Mouse (Mus musculus): ENCODE results near the gene Slc30a9. TPM values are rescaled to one million over a fixed set of nuclear protein-coding genes. Genes with fewer than 3 reads are reported as not detected.

The Slc30a9 gene
- polyA plus RNA-seq (2015; fragmentation: Nextera tagmentation; extraction: Ambion mirVana) = 78.7 and 86.2 TPM in 2 replicates

DNA sequence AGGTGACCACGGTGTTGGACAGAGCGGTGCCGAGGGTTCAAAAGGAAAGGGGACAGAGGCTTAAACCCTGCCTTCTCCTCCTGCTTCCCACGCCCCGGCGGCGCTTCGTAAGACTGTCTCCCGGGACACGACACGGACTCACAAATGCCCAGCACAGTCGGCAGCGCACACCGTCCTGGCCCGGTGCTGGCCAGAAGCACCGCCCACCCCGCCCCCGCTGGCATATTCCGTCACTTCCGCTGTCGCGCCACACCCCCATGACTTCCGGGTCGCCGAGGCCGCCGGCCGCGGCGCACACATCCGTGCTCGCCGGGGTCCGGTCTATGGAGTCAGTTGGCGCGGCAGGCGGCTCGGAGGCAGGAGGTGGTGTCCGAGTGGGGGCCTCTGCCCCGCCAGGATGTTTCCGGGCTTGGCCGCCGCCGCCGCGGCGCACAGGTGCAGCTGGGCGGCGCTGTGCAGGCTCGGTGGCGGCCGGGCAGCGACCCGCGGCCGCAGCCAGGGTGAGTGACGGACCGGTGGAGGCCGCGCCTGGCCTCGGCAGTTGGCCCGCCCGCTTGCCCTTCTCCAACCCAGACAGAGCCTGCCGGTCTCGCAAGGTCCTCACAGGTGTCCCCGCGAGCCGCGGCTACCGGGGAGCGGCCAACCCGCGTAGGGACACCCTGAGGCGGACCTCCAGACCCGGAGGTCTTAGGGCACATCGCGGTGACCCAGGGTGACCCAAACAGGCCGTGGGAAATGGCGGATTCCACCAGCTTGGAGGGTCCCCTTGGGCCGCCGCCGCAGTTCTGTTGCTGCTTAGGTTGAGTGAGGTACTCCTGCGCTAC lies at the start of gene Slc30a9:
Slc30a9 (plus strand) TSS at position 258 of the 824 bp plus-strand sequence.
- peak within 1 kb of the TSS; percentile 100 for H3K4me3 ChIP-seq (ENCODE audit: low read length)
- H3K9ac ChIP-seq (ENCODE audit: low read length) = peak within 1 kb of the TSS; percentile 97
- H3K9me3 ChIP-seq (ENCODE audit: control insufficient read depth, low read length) = no peaks in the 10 kb centered on the region
- H3K36me3 ChIP-seq (ENCODE audit: control insufficient read depth, insufficient read depth, low read length) = no peaks in the 10 kb centered on the region; the same call in 1 of the 2 replicates
- ATAC-seq (ENCODE audit: low read depth) = peak; percentile 99
- H3K27me3 ChIP-seq (ENCODE audit: control insufficient read depth, insufficient read depth, low read depth, low read length) = no peaks in the 10 kb centered on the region
- H3K4me1 ChIP-seq (replicated peaks; ENCODE audit: control insufficient read depth, insufficient read depth, low read length) = peaks cover 8% of the 10 kb centered on the region
- under 1% methylated on average over 64 of the region's 83 CpGs for WGBS
- peak within 1 kb of the TSS; percentile 77 for H3K27ac ChIP-seq (ENCODE audit: low read length)
- H3K4me2 ChIP-seq (ENCODE audit: low read depth, low read length) = peak within 1 kb of the TSS; percentile 84

DNA sequence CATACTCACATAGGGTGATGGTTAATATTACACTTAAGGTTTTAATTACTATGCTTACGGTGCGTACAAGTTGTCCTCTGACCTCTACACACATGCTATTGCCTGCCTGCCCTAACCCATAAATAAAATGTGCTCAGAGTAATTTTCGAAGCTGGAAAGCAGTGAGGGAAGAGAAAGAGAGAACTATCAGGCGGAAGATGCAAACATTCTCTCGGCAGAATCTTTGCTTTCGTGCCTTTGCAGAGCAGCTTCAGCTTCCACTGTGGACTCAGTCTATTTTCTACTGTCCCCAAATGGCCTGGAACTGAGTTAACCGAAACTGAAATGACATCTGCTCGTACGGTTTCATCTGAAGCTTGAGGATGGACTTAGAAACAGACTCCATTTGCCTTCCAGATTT lies 48.3 kb upstream of the Slc30a9 start:
- no peak overlapping the region for H3K27ac ChIP-seq (ENCODE audit: low read length)
- no peak overlapping the region for H3K9ac ChIP-seq (ENCODE audit: low read length)
- H3K4me2 ChIP-seq (ENCODE audit: low read depth, low read length) = no peak overlapping the region
- peaks cover 9% of the 10 kb centered on the region for H3K4me1 ChIP-seq (replicated peaks; ENCODE audit: control insufficient read depth, insufficient read depth, low read length)
- H3K4me3 ChIP-seq (ENCODE audit: low read length) = no peak overlapping the region
- 79% methylated on average over 9 of the region's 9 CpGs for WGBS
- ATAC-seq (ENCODE audit: low read depth) = no peak
- H3K36me3 ChIP-seq (ENCODE audit: control insufficient read depth, insufficient read depth, low read length) = no peaks in the 10 kb centered on the region
- H3K27me3 ChIP-seq (ENCODE audit: control insufficient read depth, insufficient read depth, low read depth, low read length) = no peaks in the 10 kb centered on the region
- no peaks in the 10 kb centered on the region for H3K9me3 ChIP-seq (ENCODE audit: control insufficient read depth, low read length)

DNA sequence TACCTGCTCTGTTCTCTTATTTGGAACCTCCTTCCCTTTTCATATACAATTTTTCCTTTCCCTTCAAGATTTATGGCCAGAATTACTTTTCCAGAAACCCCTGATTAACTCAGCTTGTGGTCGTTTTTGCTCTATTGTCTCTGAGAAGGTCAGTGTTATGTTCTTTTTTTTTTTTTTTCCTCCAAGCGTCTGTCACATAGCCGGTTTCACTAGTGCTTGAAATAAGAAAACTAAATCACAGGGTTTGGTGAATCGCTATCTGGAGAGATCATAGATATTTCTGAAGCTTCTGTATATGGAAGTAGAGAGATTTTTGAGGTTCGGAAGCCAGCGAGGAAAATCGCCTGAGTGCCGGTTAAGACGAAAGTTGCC lies 46.6 kb upstream of the Slc30a9 start:
- no peaks in the 10 kb centered on the region for H3K27me3 ChIP-seq (ENCODE audit: control insufficient read depth, insufficient read depth, low read depth, low read length)
- under 1% methylated on average over 9 of the region's 9 CpGs for WGBS
- H3K9me3 ChIP-seq (ENCODE audit: control insufficient read depth, low read length) = no peaks in the 10 kb centered on the region
- peak overlapping the region; percentile 67 for H3K9ac ChIP-seq (ENCODE audit: low read length)
- H3K36me3 ChIP-seq (ENCODE audit: control insufficient read depth, insufficient read depth, low read length) = peaks cover 12% of the 10 kb centered on the region
- H3K4me3 ChIP-seq (ENCODE audit: low read length) = peak overlapping the region; percentile 76
- peaks cover 9% of the 10 kb centered on the region for H3K4me1 ChIP-seq (replicated peaks; ENCODE audit: control insufficient read depth, insufficient read depth, low read length)
- H3K27ac ChIP-seq (ENCODE audit: low read length) = no peak overlapping the region
- peak; percentile 8; the same call in 1 of the 2 replicates for ATAC-seq (ENCODE audit: low read depth)
- peak overlapping the region; percentile 67 for H3K4me2 ChIP-seq (ENCODE audit: low read depth, low read length)

DNA sequence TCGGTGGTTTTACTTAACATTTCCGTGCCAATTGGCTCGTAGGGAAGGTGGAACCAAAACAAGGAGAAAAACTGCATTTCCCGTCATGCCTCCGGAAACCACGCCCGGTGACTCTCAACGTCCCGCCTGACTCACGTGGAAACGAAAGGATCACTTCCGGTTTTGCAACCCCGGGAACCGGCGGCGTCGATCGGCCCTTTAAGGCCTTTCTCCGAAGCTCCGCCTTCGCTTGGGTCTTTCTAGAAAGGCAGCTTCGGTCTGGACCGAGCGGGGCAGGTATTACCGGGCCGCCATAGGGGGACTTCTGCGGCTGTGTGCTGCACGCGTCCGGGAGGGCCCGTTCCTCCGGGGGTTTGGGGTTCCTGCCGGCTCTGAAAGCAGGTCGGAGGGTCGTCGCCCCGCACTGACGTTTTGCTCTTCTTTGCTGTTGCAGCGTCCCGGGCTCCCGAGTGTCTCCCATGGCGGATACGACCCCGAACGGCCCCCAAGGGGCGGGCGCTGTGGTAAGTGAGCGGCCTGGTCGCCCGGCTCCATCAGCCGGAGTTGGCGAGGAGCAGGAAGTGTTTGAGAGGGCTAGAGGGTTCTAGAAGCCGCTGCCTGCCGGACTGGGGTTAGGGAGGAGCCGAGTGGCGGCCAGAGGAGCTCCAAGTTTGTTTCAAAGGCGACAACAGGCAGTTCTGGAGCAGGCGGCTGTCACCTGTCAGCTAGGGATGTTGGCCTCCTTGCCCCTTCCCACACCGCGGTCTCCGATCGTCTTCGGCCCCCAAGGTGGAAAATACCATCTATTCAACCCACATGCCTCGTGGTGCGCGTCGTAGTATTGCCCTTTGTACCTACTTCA lies 46.0 kb upstream of the Slc30a9 start, which contains the start of gene Tmem33:
Tmem33 (plus strand) TSS at position 35 of the 841 bp plus-strand sequence.
- Histone ChIP-seq H3K4me3 (ENCODE audit: low read length) (peak within 1 kb of the TSS; percentile 76), H3K4me1 (replicated peaks; ENCODE audit: control insufficient read depth, insufficient read depth, low read length) (peaks cover 9% of the 10 kb centered on the region), H3K9me3 (ENCODE audit: control insufficient read depth, low read length) (no peaks in the 10 kb centered on the region), H3K27me3 (ENCODE audit: control insufficient read depth, insufficient read depth, low read depth, low read length) (no peaks in the 10 kb centered on the region), H3K27ac (ENCODE audit: low read length) (peak within 1 kb of the TSS; percentile 83), H3K36me3 (ENCODE audit: control insufficient read depth, insufficient read depth, low read length) (peaks cover 18% of the 10 kb centered on the region), H3K4me2 (ENCODE audit: low read depth, low read length) (peak within 1 kb of the TSS; percentile 67), H3K9ac (ENCODE audit: low read length) (peak within 1 kb of the TSS; percentile 81)
- under 1% methylated on average over 67 of the region's 67 CpGs for WGBS
- ATAC-seq (ENCODE audit: low read depth) = peak; percentile 95

DNA sequence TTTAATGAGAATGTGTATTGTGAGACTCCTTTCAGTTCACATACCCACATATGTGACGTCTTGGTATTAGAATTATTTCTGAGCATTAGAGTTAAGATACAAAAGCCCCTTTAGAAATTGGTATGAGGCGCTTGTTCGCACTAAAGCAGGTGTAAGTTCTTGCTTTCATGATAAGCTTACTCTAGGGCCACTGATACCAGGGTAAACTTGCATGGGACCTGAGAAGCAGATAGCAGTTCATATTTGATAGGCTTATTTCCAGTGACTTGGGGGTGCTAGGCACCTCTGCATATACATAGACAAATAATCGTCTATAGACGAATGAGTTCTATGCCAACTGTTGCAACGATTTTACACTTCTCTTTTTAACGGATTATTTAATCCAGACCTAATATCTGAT lies 43.8 kb upstream of the Slc30a9 start:
- Histone ChIP-seq H3K4me3 (ENCODE audit: low read length) (no peak overlapping the region), H3K4me1 (replicated peaks; ENCODE audit: control insufficient read depth, insufficient read depth, low read length) (peaks cover 9% of the 10 kb centered on the region), H3K4me2 (ENCODE audit: low read depth, low read length) (no peak overlapping the region), H3K9me3 (ENCODE audit: control insufficient read depth, low read length) (no peaks in the 10 kb centered on the region), H3K36me3 (ENCODE audit: control insufficient read depth, insufficient read depth, low read length) (peaks cover 32% of the 10 kb centered on the region), H3K9ac (ENCODE audit: low read length) (no peak overlapping the region), H3K27ac (ENCODE audit: low read length) (no peak overlapping the region), H3K27me3 (ENCODE audit: control insufficient read depth, insufficient read depth, low read depth, low read length) (no peaks in the 10 kb centered on the region)
- no peak for ATAC-seq (ENCODE audit: low read depth)
- WGBS = 86% methylated on average over 7 of the region's 7 CpGs

DNA sequence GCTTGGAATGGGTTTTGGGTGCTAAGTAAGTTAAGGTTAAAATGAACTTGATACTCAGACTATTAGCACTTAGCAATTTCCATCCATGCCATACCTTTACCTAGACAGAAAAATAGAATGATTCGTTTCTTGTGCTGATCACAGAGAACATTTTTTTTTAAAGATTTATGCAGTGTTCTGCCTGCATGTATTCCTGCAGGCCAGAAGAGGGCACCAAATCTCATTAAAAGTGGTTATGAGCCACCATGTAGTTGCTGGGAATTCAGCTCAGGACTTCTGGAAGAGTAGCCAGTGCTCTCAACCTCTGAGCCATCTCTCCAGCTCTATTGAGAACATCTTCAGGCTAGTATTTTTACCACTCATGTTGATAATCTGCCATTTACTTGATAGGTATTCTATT lies 40.6 kb upstream of the Slc30a9 start:
- Histone ChIP-seq H3K4me3 (ENCODE audit: low read length) (no peak overlapping the region), H3K36me3 (ENCODE audit: control insufficient read depth, insufficient read depth, low read length) (peaks cover 40% of the 10 kb centered on the region), H3K4me2 (ENCODE audit: low read depth, low read length) (no peak overlapping the region), H3K4me1 (replicated peaks; ENCODE audit: control insufficient read depth, insufficient read depth, low read length) (peaks cover 3% of the 10 kb centered on the region; the same call in 1 of the 2 replicates), H3K9me3 (ENCODE audit: control insufficient read depth, low read length) (no peaks in the 10 kb centered on the region), H3K9ac (ENCODE audit: low read length) (no peak overlapping the region), H3K27me3 (ENCODE audit: control insufficient read depth, insufficient read depth, low read depth, low read length) (no peaks in the 10 kb centered on the region), H3K27ac (ENCODE audit: low read length) (no peak overlapping the region)
- 77% methylated on average over 1 of the region's 1 CpGs for WGBS
- no peak for ATAC-seq (ENCODE audit: low read depth)

DNA sequence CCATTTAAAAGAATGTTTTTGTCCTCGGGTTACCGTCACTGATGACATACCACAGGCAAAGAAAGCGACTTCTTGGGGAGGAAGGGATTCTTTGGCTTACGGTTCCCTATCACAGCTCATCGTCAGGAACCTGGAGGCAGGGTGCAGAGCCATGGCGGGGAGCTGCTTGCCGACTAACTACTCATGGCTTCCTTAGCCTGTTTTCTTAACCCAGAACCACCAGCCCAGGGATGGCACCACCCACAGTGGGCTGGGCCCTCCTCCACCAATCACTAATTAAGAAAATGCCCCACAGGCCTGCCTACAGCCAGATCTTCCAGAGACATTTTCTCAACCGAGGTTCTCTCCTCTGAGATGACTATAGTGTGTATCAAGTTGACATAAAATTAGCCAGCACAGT lies 37.4 kb upstream of the Slc30a9 start:
- WGBS = 92% methylated on average over 8 of the region's 8 CpGs

DNA sequence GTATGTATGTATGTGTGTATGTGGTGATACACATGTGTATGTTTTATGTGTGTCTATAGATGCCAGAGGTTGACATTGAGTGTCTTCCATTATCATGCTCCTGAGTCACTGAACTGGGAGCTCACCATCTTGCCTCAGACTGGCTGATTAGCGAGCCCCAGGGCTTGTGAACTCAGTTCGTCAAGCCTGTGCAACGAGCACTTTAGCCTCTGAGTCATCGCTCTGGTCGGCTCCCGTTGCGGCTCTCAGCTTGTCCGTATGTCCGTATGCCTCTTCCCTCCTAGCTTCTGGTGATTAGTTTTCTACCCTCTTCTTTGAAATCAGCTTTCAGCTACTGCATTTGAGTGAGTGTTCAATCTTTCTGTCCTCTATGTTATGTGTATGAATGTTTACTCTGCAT lies 27.3 kb upstream of the Slc30a9 start:
- H3K27ac ChIP-seq (ENCODE audit: low read length) = no peak overlapping the region
- H3K4me1 ChIP-seq (replicated peaks; ENCODE audit: control insufficient read depth, insufficient read depth, low read length) = no peaks in the 10 kb centered on the region
- H3K27me3 ChIP-seq (ENCODE audit: control insufficient read depth, insufficient read depth, low read depth, low read length) = no peaks in the 10 kb centered on the region
- H3K4me3 ChIP-seq (ENCODE audit: low read length) = no peak overlapping the region
- no peak for ATAC-seq (ENCODE audit: low read depth)
- peaks cover 13% of the 10 kb centered on the region for H3K36me3 ChIP-seq (ENCODE audit: control insufficient read depth, insufficient read depth, low read length)
- H3K9ac ChIP-seq (ENCODE audit: low read length) = no peak overlapping the region
- no peaks in the 10 kb centered on the region for H3K9me3 ChIP-seq (ENCODE audit: control insufficient read depth, low read length)
- no peak overlapping the region for H3K4me2 ChIP-seq (ENCODE audit: low read depth, low read length)
- WGBS = 90% methylated on average over 9 of the region's 9 CpGs

More for the DNA sequence above, 37.4 kb upstream of the Slc30a9 start:
- Histone ChIP-seq H3K27ac (ENCODE audit: low read length) (no peak overlapping the region), H3K9ac (ENCODE audit: low read length) (no peak overlapping the region), H3K27me3 (ENCODE audit: control insufficient read depth, insufficient read depth, low read depth, low read length) (no peaks in the 10 kb centered on the region), H3K4me3 (ENCODE audit: low read length) (no peak overlapping the region), H3K9me3 (ENCODE audit: control insufficient read depth, low read length) (no peaks in the 10 kb centered on the region), H3K4me1 (replicated peaks; ENCODE audit: control insufficient read depth, insufficient read depth, low read length) (no peaks in the 10 kb centered on the region), H3K4me2 (ENCODE audit: low read depth, low read length) (no peak overlapping the region), H3K36me3 (ENCODE audit: control insufficient read depth, insufficient read depth, low read length) (peaks cover 34% of the 10 kb centered on the region)
- no peak for ATAC-seq (ENCODE audit: low read depth)

DNA sequence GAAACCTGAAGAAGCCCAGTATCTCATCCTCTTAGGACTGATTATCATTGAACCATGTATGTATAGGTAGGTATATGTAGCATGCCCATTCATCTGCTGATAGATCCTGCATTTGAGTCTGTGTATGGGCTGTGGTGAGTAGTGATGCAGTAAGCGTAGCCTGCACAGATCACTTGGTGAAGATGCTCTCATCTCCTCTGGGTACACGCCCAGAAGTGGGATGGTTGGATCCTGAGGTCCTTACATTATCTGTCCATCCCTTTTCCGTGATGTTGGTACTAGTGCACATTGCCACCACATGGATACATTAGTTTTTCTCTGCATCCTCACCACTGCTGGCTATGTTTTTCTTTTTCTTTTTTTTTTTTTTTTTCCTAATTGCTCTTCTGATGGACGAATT lies 26.9 kb upstream of the Slc30a9 start:
- H3K27ac ChIP-seq (ENCODE audit: low read length) = no peak overlapping the region

More for the DNA sequence above, 26.9 kb upstream of the Slc30a9 start:
- H3K9me3 ChIP-seq (ENCODE audit: control insufficient read depth, low read length) = no peaks in the 10 kb centered on the region
- no peak overlapping the region for H3K4me2 ChIP-seq (ENCODE audit: low read depth, low read length)
- no peaks in the 10 kb centered on the region for H3K27me3 ChIP-seq (ENCODE audit: control insufficient read depth, insufficient read depth, low read depth, low read length)
- ATAC-seq (ENCODE audit: low read depth) = no peak
- peaks cover 16% of the 10 kb centered on the region for H3K36me3 ChIP-seq (ENCODE audit: control insufficient read depth, insufficient read depth, low read length)
- no peak overlapping the region for H3K4me3 ChIP-seq (ENCODE audit: low read length)
- 93% methylated on average over 4 of the region's 4 CpGs for WGBS
- H3K9ac ChIP-seq (ENCODE audit: low read length) = no peak overlapping the region
- no peaks in the 10 kb centered on the region for H3K4me1 ChIP-seq (replicated peaks; ENCODE audit: control insufficient read depth, insufficient read depth, low read length)
